Mouse (Mus musculus) heart, embryonic 11.5 days (tissue): ENCODE measurements around the gene Ptpa. TPM values are rescaled to one million over a fixed set of nuclear protein-coding genes. Genes with fewer than 3 reads are reported as not detected.

Experiments used
- ATAC-seq: fragments of 200-750 bp; cut with Nextera tagmentation; replicated peaks from 2 replicates; pipeline ENCODE4 v1.8.0; 2017; ENCODE audit warnings: moderate library complexity; ENCODE audit not compliant: insufficient number of reproducible peaks, low FRiP score, low TSS enrichment
- H3K27ac ChIP-seq: fragments of 300-500 bp; sonication (generic); 2 replicates; pipeline ENCODE4 v1.5.1; 2014; ENCODE audit warnings: mild to moderate bottlenecking, low read depth, low read length
- H3K27me3 ChIP-seq: fragments of 300-500 bp; sonication (generic); 2 replicates; pipeline ENCODE4 v1.6.1; 2014; ENCODE audit warnings: mild to moderate bottlenecking, low read length, mixed read lengths; ENCODE audit not compliant: control insufficient read depth, insufficient read depth
- H3K36me3 ChIP-seq: fragments of 300-500 bp; sonication (generic); 2 replicates; pipeline ENCODE4 v1.6.1; 2014; ENCODE audit warnings: mild to moderate bottlenecking, low read length, moderate library complexity, mixed read lengths; ENCODE audit not compliant: control insufficient read depth, insufficient read depth
- H3K4me1 ChIP-seq: fragments of 300-500 bp; sonication (generic); 2 replicates; pipeline ENCODE4 v1.6.1; 2014; ENCODE audit warnings: low read length; ENCODE audit not compliant: control insufficient read depth, insufficient read depth
- H3K4me2 ChIP-seq: fragments of 300-500 bp; sonication (generic); 2 replicates; pipeline ENCODE4 v1.6.1; 2014; ENCODE audit warnings: mild to moderate bottlenecking, moderate library complexity
- H3K4me3 ChIP-seq: fragments of 300-500 bp; sonication (generic); 2 replicates; pipeline ENCODE4 v1.5.1; 2014; ENCODE audit warnings: low read depth, low read length
- H3K9ac ChIP-seq: fragments of 300-500 bp; sonication (generic); 2 replicates; pipeline ENCODE4 v1.6.1; 2014; ENCODE audit warnings: mild to moderate bottlenecking, low read depth, low read length, moderate library complexity
- H3K9me3 ChIP-seq: fragments of 300-500 bp; sonication (generic); replicated peaks from 2 replicates; pipeline ENCODE4 v1.6.1; 2016; ENCODE audit warnings: low read length; ENCODE audit not compliant: control insufficient read depth
- WGBS: fragments of 180-500 bp; shearing (Covaris S2); extraction: QIAGEN DNeasy Blood & Tissue Kit; methylation state at CpG from one replicate; pipeline ENCODE4 v1.1.7; 2014; ENCODE audit not compliant: insufficient replicate concordance; 5-methylcytosine and 5-hydroxymethylcytosine counted together
- polyA plus RNA-seq: library from polyadenylated mRNA; unstranded; fragments of >200 nt; fragmentation: Nextera tagmentation; extraction: Ambion mirVana; gene quantifications from 2 replicates; pipeline ENCODE4 v1.2.1, GENCODE M21; 2014

The Ptpa gene
- polyA plus RNA-seq, 1 experiment from 2014 or later: 63.5 TPM

DNA sequence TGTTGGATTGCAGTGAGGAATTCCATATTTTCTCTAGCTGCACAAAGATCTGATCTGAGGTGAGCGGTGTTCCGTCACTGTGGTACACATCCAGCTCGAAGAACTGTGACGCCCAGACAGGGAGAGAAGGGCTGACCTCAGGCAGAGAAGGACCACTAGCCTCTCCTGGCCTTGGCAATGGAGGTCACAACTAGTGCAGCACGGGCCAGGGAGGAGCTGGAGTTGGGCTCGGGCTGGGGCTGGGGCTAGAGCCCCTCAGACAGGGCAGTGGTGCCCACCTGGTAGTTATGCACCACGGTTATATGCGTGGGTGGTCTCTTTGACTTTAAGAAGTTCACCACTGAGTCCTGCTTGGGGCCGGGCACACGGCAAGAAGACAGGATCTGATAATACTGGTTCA is 8.1 kb upstream of the Ptpa start:
- Histone ChIP-seq H3K9ac (no peak overlapping the region), H3K9me3 (no peaks in the 10 kb centered on the region), H3K4me2 (no peak overlapping the region), H3K27me3 (no peaks in the 10 kb centered on the region), H3K36me3 (peaks cover 20% of the 10 kb centered on the region), H3K4me3 (no peak overlapping the region), H3K4me1 (peaks cover 3% of the 10 kb centered on the region; the same call in 1 of the 2 replicates), H3K27ac (no peak overlapping the region)
- no peak for ATAC-seq
- WGBS: 83% methylated on average over 10 of the region's 10 CpGs

- no peaks in the 10 kb centered on the region for H3K27me3 ChIP-seq
- WGBS: 81% methylated on average over 8 of the region's 8 CpGs
- H3K36me3 ChIP-seq: peaks cover 19% of the 10 kb centered on the region
- no peak overlapping the region for H3K27ac ChIP-seq
- H3K4me2 ChIP-seq: no peak overlapping the region
- no peak overlapping the region for H3K4me3 ChIP-seq
- no peak overlapping the region for H3K9ac ChIP-seq
- peaks cover 3% of the 10 kb centered on the region; the same call in 1 of the 2 replicates for H3K4me1 ChIP-seq
- ATAC-seq: no peak
- no peaks in the 10 kb centered on the region for H3K9me3 ChIP-seq
Measured at GRCm38 (mm10) chr2:30408452-30409100, 7.3 kb upstream of the Ptpa start.

DNA sequence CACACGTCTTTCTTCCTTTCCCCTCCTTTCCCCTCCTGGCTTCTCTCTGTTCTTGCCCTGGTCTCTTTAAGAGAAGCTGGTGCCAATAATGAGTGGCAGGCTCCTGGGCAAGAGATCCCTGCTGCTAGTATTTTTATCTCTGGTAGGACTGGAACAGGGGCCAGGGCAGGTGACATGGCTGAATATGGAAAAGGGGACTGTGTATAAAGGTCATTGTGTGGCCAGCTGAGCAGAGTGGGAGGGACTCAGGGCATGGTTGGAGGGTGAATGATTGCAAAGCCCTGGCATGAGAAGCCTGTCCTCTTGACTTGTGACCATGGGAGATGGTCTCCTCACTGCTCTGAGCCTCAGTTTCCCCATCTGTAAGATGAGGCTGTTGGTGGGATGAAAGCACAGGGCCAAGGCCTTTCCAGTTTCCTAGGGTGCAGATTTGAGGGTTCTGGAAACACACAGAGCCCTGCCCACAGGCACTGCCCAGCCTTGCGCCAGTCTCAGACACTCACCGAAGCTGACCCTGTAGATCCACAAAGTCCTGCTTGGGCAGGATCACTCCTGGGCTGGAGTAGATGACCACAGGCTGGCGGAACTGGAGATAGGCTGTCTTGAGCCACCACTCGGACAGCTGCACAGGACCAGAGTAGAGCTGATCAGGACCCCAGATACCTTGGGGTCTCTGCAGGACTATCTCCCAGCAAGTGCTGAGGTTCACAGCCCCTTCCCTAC is 6.2 kb upstream of the Ptpa start:
- no peak for ATAC-seq
- peaks cover 5% of the 10 kb centered on the region; the same call in 1 of the 2 replicates for H3K4me1 ChIP-seq
- H3K4me2 ChIP-seq: no peak overlapping the region
- no peak overlapping the region for H3K27ac ChIP-seq
- H3K27me3 ChIP-seq: no peaks in the 10 kb centered on the region
- no peaks in the 10 kb centered on the region for H3K9me3 ChIP-seq
- H3K4me3 ChIP-seq: no peak overlapping the region
- H3K9ac ChIP-seq: no peak overlapping the region
- peaks cover 17% of the 10 kb centered on the region for H3K36me3 ChIP-seq
- 69% methylated on average over 5 of the region's 5 CpGs for WGBS

DNA sequence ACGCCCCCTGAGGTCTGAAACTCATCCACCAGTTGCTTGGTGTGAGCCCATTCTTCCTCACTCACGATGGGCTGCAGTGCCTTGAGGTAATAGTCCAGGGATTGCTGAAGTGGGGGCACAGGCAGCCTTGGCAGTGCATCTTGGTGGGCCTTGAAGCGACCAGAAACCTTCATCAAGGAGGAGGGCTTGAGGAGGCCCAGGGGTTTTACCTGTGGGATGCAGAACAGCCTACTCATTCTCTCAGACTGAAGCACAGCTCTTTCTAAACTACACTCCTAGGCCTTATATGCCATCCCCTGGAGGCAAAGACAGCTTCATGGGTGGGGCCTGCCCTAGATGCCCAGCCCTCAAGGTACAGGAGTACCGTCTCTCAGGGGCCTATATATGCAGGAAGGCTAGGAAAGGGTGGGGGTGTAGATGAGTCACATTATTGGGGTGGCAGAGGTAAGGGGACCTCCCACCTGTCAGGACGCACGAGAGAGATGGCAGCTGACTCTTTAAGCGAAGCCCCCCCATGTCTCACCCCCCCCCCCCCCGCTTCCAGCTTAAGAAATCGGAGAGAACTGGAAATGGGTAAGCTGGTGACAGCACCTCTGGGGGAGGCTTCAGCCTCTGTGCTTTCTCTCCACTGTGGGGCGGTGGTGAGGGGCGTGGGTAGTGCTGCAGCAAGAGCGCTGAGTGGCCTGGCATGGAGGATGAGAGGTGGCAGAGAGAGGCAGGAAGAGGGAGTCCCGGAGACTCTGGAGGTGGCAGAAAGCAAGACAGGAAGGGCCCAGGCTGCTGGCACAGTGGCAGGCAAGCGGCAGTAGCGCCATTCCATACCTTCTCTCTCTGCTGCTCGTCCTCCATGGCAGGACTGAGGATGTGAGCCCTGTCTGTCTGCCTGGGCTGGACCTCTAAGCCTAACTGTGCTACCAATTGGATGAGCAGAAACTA is 2.5 kb upstream of the Ptpa start:
- peaks cover 7% of the 10 kb centered on the region; the same call in 1 of the 2 replicates for H3K36me3 ChIP-seq
- ATAC-seq: no peak
- 72% methylated on average over 16 of the region's 16 CpGs for WGBS
- no peak overlapping the region; the same call in 1 of the 2 replicates for H3K4me3 ChIP-seq
- H3K4me2 ChIP-seq: no peak overlapping the region
- H3K27me3 ChIP-seq: no peaks in the 10 kb centered on the region
- no peaks in the 10 kb centered on the region for H3K9me3 ChIP-seq
- no peak overlapping the region for H3K27ac ChIP-seq
- 0 out of 2 replicates have a peak overlapping the region, but pooled peaks have one; percentile 10 for H3K9ac ChIP-seq
- H3K4me1 ChIP-seq: peaks cover 14% of the 10 kb centered on the region

DNA sequence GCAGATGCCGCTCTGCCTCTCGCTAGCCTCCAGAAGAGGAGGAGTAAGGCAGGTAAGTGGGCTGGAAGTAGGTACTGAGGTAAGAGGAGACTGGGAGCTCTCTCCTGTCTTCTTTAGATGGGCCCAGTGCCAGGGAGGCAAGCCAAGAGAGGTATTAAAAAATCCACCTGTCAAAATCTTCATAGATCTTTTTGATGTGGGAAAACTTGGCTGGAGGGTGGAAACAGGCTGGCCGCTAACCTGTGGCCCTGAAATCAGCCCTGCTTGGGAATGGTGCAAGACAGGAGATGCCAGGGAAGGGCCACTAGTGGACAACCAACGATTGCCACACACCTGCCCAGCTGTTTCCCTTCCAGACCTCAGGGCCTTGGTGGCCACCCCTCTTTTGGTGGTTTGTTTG is 1.7 kb upstream of the Ptpa start:
- peak overlapping the region; percentile 90 for H3K4me2 ChIP-seq
- H3K9ac ChIP-seq: 0 out of 2 replicates have a peak overlapping the region, but pooled peaks have one; percentile 10
- no peaks in the 10 kb centered on the region for H3K9me3 ChIP-seq
- H3K4me1 ChIP-seq: peaks cover 22% of the 10 kb centered on the region
- H3K27ac ChIP-seq: no peak overlapping the region
- H3K27me3 ChIP-seq: no peaks in the 10 kb centered on the region
- WGBS: 80% methylated on average over 4 of the region's 4 CpGs
- peak overlapping the region; percentile 93; the same call in 1 of the 2 replicates for H3K4me3 ChIP-seq
- H3K36me3 ChIP-seq: peaks cover 7% of the 10 kb centered on the region; the same call in 1 of the 2 replicates
- ATAC-seq: no peak

DNA sequence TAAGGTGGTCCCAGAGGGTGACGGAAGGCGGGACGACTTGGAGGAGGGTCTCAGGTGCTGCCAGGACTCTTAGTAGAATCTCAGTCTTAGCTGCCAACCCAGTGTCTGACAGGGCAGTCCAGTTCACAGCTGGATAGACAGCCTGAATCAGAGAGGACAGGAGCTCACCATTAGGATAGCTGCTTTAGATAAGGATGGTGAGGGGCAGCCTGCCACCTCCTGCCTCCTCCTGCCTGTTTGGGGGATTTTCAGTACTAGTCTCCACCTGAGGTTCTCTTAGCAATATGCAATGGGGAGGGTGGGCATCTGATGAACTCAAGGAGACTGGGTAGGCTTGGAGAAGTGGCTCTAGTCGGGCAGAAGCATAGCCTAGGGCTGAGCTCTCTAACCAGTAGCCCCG is 1.2 kb upstream of the Ptpa start:
- Histone ChIP-seq H3K27ac (no peak overlapping the region), H3K4me3 (peak overlapping the region; percentile 93), H3K4me1 (peaks cover 25% of the 10 kb centered on the region), H3K27me3 (no peaks in the 10 kb centered on the region), H3K9ac (peak overlapping the region; percentile 99), H3K9me3 (no peaks in the 10 kb centered on the region), H3K4me2 (peak overlapping the region; percentile 90), H3K36me3 (peaks cover 7% of the 10 kb centered on the region; the same call in 1 of the 2 replicates)
- ATAC-seq: no peak
- WGBS: 49% methylated on average over 5 of the region's 5 CpGs

GRCm38 (mm10) chr2:30415157-30415935 is 493 bp upstream of the Ptpa start, which contains the start of gene Crat:
TSS of gene Crat (minus strand) at chr2:30415813.
- under 1% methylated on average over 58 of the region's 58 CpGs for WGBS
- ATAC-seq: peak; percentile 92

More at GRCm38 (mm10) chr2:30415157-30415935, 493 bp upstream of the Ptpa start, which contains the start of gene Crat:
- Histone ChIP-seq H3K4me2 (peak within 1 kb of the TSS; percentile 90), H3K9me3 (no peaks in the 10 kb centered on the region), H3K27me3 (no peaks in the 10 kb centered on the region), H3K36me3 (0 out of 2 replicates have a peak, but pooled peaks cover 4% of the 10 kb centered on the region), H3K27ac (peak within 1 kb of the TSS; percentile 99), H3K9ac (peak within 1 kb of the TSS; percentile 99), H3K4me1 (peaks cover 23% of the 10 kb centered on the region), H3K4me3 (peak within 1 kb of the TSS; percentile 93)
